Mouse (Mus musculus) liver, adult 2 months (tissue): ENCODE measurements around the gene Lbx1.

Experiments used
- CTCF ChIP-seq: fragments of 200-500 bp; IDR thresholded peaks from 2 replicates; pipeline ENCODE4 v1.5.1; 2011; ENCODE audit warnings: low read depth, low read length, control low read depth
- POLR2A ChIP-seq: fragments of 200-500 bp; IDR thresholded peaks from 2 replicates; pipeline ENCODE4 v1.6.1; 2011; ENCODE audit warnings: low read length, control low read depth; ENCODE audit not compliant: insufficient read depth; ENCODE audit errors: extremely low read depth

GRCm38 (mm10) chr19:45227671-45228070 lies 7.9 kb downstream of the Lbx1 start:
- TF ChIP-seq POLR2A (no peak), CTCF (no peak)
